Mouse (Mus musculus) erythroblast, embryonic 14.5 days (primary cell): ENCODE results near the gene Rad9b.

Experiments
- GATA1 ChIP-seq: IDR thresholded peaks from 2 replicates; pipeline ENCODE4 v1.6.1; 2012; ENCODE audit warnings: low read length, inconsistent platforms, mixed read lengths
- TAL1 ChIP-seq: IDR thresholded peaks from 3 replicates; pipeline ENCODE4 v1.6.1; 2012; ENCODE audit warnings: low read length, inconsistent platforms, mixed read lengths

DNA sequence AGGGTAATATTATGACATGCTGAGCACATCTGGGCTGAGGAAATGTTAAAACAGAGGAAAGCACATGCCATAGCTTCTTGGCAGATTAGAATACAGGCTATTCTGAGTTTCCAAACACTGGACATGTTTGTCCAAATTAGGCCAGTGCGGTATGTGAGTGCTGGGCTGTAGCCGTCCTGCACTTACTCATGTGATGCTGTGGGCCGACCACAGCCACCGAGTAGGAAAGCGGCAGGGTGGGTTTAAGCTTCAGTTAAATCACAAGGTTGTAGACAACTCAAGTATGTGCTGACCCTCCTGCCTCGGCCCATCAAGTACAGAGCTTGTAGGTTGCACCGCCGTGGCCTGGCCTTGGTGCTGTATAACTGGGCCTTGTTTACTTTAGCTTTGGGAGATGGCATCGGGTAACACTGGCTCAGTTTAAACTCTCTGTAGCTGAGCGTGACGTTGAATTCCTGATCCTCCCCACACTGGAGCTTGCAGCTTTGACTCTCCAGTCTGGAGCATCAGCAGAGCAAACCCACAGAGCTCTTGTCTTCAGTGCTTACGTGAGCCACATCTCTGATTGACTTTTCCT lies 33.7 kb downstream of the Rad9b start:
- TF ChIP-seq GATA1: no peak
- no peak for TF ChIP-seq TAL1
